Mouse (Mus musculus): Measurements from ENCODE around the gene Vwa8. TPM values are rescaled to one million over a fixed set of nuclear protein-coding genes. Genes with fewer than 3 reads are reported as not detected.
A peak's percentile ranks its signal among the peaks of the same experiment; 100 is the strongest.

Gene Vwa8
- polyA plus RNA-seq, 1 experiment from 2014 or later, result 8.0 TPM

DNA sequence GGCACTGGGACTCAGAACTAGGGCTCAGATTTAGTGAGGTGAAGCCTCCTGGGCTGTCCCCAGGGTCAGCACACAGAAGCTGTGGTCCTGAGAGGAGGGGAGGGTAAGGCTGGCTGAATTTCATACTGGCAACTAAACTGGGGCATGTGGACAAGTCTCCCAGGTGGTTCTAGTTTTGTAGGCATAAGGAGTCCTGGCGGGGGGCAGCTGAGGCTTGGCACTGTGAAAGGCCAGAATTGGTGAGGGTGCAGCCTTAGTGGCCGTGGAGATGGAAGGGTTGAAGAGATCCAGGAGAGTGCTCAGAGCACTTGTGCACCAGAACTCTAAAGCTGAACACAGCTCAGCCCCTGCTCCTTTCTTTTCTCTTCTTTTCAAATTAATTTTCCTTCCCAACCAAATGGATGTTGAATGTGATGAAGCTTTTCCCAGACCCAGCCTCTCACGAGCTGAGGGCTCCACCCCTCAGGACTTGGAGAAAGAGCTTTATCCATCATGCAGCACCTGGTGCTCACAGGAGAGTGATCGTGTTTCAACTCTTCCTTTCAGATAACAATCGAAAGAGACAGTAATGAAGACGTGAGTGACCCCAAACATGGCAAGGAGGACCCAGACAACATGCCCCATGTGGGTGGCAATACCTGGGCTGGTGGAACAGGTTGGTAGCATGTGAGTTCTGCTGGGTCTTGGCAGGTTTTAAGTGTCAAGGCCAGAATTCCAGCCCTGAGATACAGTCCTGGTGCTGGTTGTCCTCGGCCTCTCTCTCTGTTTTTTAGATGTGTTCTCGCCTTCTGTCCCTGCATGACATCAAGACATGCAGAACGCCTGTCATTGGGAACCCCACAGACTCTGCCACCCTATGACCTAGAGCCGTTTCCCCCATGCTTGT, 307.9 kb downstream of the Vwa8 start:
- peaks cover 3% of the 10 kb centered on the region; the same call in 1 of the 2 replicates for H3K4me1 ChIP-seq (ENCODE audit: control insufficient read depth, insufficient read depth, low read length)
- no peaks in the 10 kb centered on the region for H3K27me3 ChIP-seq (ENCODE audit: control insufficient read depth, insufficient read depth, low read length)
- ATAC-seq (ENCODE audit: low FRiP score, low TSS enrichment) (no peak), DNase-seq (no peak)
- 82% methylated on average over 10 of the region's 10 CpGs for WGBS
- no peak overlapping the region for H3K4me2 ChIP-seq (ENCODE audit: low read length)
- no peak overlapping the region for H3K9ac ChIP-seq (replicated peaks; ENCODE audit: low read length)
- no peaks in the 10 kb centered on the region for H3K9me3 ChIP-seq (ENCODE audit: control insufficient read depth, low read length)
- H3K36me3 ChIP-seq (ENCODE audit: control insufficient read depth, insufficient read depth, low read length), result no peaks in the 10 kb centered on the region
- H3K4me3 ChIP-seq (replicated peaks; ENCODE audit: low read depth, low read length), result no peak overlapping the region
- no peak overlapping the region for H3K27ac ChIP-seq (replicated peaks; ENCODE audit: low read depth, low read length)

DNA sequence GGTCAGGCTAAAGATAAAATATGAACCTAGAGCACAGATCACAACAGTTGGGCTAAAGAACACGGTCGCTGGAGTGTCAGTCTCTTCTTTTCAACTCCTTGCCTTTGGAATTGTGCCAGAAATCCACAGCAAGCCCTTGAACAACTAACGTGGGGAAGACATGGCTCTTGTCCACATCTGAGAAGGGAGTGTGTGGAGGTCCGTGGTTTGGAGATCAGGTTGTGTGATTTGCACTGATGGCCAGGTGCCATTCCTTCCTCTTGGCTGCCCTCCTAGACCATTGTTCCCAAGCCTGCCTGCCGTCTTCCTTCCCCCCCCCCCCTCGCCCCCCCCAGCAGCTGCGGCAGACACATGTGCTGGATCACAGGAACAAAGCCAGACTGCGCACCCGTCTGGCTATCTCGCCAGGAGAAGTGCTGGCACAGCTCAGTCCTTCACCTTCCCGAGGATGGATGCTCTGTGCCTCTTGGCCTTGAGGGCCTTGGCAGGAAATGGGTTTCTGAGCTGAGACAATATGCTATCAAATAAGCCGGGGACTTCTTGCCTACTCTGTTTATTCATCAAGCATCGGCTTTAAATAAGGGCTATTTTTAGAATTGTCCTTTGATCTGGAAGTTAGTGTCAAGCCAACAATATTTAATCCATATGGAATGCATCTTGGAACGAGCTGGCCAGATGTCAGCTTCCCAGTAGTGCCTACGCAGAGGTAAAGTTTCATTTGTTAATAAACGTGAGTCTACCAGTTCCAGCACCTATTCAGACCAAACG, 308.8 kb downstream of the Vwa8 start:
- DNase-seq, result peak; percentile 39
- Histone ChIP-seq H3K4me3 (replicated peaks; ENCODE audit: low read depth, low read length) (no peak overlapping the region), H3K9me3 (ENCODE audit: control insufficient read depth, low read length) (no peaks in the 10 kb centered on the region), H3K9ac (replicated peaks; ENCODE audit: low read length) (no peak overlapping the region), H3K36me3 (ENCODE audit: control insufficient read depth, insufficient read depth, low read length) (no peaks in the 10 kb centered on the region), H3K4me2 (ENCODE audit: low read length) (no peak overlapping the region), H3K27me3 (ENCODE audit: control insufficient read depth, insufficient read depth, low read length) (no peaks in the 10 kb centered on the region), H3K4me1 (ENCODE audit: control insufficient read depth, insufficient read depth, low read length) (peaks cover 3% of the 10 kb centered on the region; the same call in 1 of the 2 replicates), H3K27ac (replicated peaks; ENCODE audit: low read depth, low read length) (no peak overlapping the region)
- no peak; the same call in 1 of the 2 replicates for ATAC-seq (ENCODE audit: low FRiP score, low TSS enrichment)
- 72% methylated on average over 17 of the region's 17 CpGs for WGBS

DNA sequence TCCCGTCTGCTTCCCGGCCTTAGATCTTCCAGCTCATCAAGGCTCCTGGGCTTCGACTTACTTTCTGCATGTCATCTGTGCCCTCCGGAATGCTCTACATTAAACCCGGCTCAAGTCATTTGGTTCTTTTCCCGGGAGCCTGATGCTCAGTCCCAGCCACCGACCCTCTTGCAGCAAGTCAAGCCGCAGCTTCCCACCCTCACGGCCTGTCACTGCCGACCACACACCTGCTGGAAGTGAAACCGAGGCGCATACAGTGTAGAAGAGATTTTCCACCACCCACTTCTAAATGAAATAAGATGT, 309.3 kb downstream of the Vwa8 start:
- Histone ChIP-seq H3K9ac (replicated peaks; ENCODE audit: low read length) (no peak overlapping the region), H3K4me2 (ENCODE audit: low read length) (no peak overlapping the region), H3K4me3 (replicated peaks; ENCODE audit: low read depth, low read length) (no peak overlapping the region), H3K4me1 (ENCODE audit: control insufficient read depth, insufficient read depth, low read length) (peaks cover 3% of the 10 kb centered on the region; the same call in 1 of the 2 replicates), H3K27me3 (ENCODE audit: control insufficient read depth, insufficient read depth, low read length) (no peaks in the 10 kb centered on the region), H3K27ac (replicated peaks; ENCODE audit: low read depth, low read length) (no peak overlapping the region), H3K9me3 (ENCODE audit: control insufficient read depth, low read length) (no peaks in the 10 kb centered on the region), H3K36me3 (ENCODE audit: control insufficient read depth, insufficient read depth, low read length) (no peaks in the 10 kb centered on the region)
- ATAC-seq (ENCODE audit: low FRiP score, low TSS enrichment), result no peak
- DNase-seq, result no peak
- 94% methylated on average over 12 of the region's 12 CpGs for WGBS

DNA sequence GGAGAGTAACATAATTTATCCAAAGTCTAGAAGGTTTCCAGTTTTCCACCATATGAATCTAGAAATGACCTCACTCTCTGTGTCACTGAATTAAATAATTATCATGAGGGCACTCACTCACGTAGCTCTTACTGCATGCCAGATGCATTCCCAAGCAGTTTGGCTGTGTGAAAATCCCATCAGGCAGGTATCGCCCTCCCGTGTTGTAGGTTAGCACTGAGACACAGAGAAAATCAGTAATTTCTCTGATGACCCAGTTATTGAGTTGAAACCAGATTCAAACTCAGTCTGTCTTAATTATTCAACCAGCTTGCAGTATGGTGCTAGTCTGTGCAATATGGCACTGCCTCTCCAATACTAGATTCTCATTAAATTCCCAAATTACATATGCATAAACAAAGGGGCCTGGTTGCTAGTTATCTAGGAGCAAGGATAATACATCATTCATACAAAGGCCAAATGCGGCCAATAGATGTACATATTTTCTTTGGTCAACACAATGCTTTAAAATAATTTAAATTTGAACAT, 309.9 kb downstream of the Vwa8 start:
- Histone ChIP-seq H3K9me3 (ENCODE audit: control insufficient read depth, low read length) (no peaks in the 10 kb centered on the region), H3K9ac (replicated peaks; ENCODE audit: low read length) (no peak overlapping the region), H3K27me3 (ENCODE audit: control insufficient read depth, insufficient read depth, low read length) (no peaks in the 10 kb centered on the region), H3K4me1 (ENCODE audit: control insufficient read depth, insufficient read depth, low read length) (peaks cover 3% of the 10 kb centered on the region; the same call in 1 of the 2 replicates), H3K4me3 (replicated peaks; ENCODE audit: low read depth, low read length) (no peak overlapping the region), H3K27ac (replicated peaks; ENCODE audit: low read depth, low read length) (no peak overlapping the region), H3K36me3 (ENCODE audit: control insufficient read depth, insufficient read depth, low read length) (no peaks in the 10 kb centered on the region), H3K4me2 (ENCODE audit: low read length) (no peak overlapping the region)
- no peak for DNase-seq
- no peak for ATAC-seq (ENCODE audit: low FRiP score, low TSS enrichment)
- WGBS, result 82% methylated on average over 4 of the region's 4 CpGs

DNA sequence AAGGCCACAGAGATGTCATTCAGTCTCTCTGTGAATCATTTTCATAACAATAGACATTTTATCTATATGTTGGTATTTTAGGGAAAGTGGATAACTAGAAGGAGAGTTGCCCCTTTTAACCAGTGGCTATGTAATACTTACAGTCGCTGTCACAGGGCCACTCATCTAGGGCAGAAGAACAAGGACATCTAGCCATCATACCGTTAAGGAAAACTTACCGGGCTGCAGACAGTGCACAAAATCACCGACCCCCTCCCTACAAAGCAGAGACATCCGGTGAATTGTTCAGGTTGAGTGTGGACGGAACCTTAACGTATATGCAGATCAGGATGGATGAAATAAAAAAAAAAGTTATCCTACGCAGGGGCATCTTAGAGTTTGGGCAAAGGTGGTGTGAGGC, 310.6 kb downstream of the Vwa8 start:
- H3K27ac ChIP-seq (replicated peaks; ENCODE audit: low read depth, low read length), result no peak overlapping the region
- H3K4me1 ChIP-seq (ENCODE audit: control insufficient read depth, insufficient read depth, low read length), result peaks cover 3% of the 10 kb centered on the region; the same call in 1 of the 2 replicates
- H3K36me3 ChIP-seq (ENCODE audit: control insufficient read depth, insufficient read depth, low read length), result no peaks in the 10 kb centered on the region
- H3K9me3 ChIP-seq (ENCODE audit: control insufficient read depth, low read length), result no peaks in the 10 kb centered on the region
- no peak for ATAC-seq (ENCODE audit: low FRiP score, low TSS enrichment)
- DNase-seq, result no peak
- H3K9ac ChIP-seq (replicated peaks; ENCODE audit: low read length), result no peak overlapping the region
- no peak overlapping the region for H3K4me2 ChIP-seq (ENCODE audit: low read length)
- no peak overlapping the region for H3K4me3 ChIP-seq (replicated peaks; ENCODE audit: low read depth, low read length)
- no peaks in the 10 kb centered on the region for H3K27me3 ChIP-seq (ENCODE audit: control insufficient read depth, insufficient read depth, low read length)
- WGBS, result 93% methylated on average over 8 of the region's 8 CpGs

DNA sequence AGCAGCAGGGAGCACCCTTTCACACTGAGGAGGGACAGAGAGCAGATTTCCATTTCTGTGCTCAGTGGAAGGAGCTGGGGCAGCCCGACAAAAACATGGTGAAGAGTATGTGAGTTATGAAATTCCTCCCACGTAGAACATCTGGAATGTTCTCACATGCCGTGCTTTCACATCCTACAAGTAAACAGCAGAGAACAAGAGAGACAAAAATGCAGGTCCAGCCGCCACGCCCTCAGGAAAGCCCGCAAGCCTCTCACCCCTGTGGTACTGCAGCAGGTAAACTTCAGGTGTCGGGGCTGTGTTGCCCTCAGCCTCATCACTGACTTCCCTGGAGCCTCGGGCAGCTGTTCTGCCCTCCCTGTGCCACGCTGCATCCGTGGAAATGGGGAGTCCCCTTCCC, 311.6 kb downstream of the Vwa8 start:
- no peak overlapping the region for H3K4me3 ChIP-seq (replicated peaks; ENCODE audit: low read depth, low read length)
- no peaks in the 10 kb centered on the region for H3K27me3 ChIP-seq (ENCODE audit: control insufficient read depth, insufficient read depth, low read length)
- H3K27ac ChIP-seq (replicated peaks; ENCODE audit: low read depth, low read length), result no peak overlapping the region
- H3K9me3 ChIP-seq (ENCODE audit: control insufficient read depth, low read length), result no peaks in the 10 kb centered on the region
- H3K4me2 ChIP-seq (ENCODE audit: low read length), result no peak overlapping the region
- no peak overlapping the region for H3K9ac ChIP-seq (replicated peaks; ENCODE audit: low read length)
- 86% methylated on average over 10 of the region's 10 CpGs for WGBS
- no peak for ATAC-seq (ENCODE audit: low FRiP score, low TSS enrichment)
- no peak for DNase-seq
- peaks cover 3% of the 10 kb centered on the region; the same call in 1 of the 2 replicates for H3K4me1 ChIP-seq (ENCODE audit: control insufficient read depth, insufficient read depth, low read length)
- no peaks in the 10 kb centered on the region for H3K36me3 ChIP-seq (ENCODE audit: control insufficient read depth, insufficient read depth, low read length)

DNA sequence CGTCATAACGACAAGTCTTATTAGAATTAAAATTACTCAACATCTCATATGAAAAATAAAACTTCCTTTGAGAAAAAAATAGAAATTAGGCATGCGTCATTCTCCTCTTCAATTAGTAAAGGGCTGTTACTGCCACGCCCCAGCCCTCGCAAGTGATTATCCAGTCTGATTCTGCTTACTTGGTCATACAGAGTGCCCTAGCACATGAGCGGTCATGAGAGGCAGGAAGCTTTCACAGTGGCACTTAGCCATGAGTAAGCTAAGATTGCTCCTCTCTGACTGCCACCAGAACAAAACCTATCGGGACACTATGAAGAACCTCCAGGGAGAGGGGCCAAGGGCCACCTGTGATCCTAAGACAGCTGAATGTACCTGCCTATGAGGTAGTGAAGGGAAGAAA, 312.1 kb downstream of the Vwa8 start:
- Histone ChIP-seq H3K4me2 (ENCODE audit: low read length) (no peak overlapping the region), H3K9me3 (ENCODE audit: control insufficient read depth, low read length) (no peaks in the 10 kb centered on the region), H3K4me3 (replicated peaks; ENCODE audit: low read depth, low read length) (no peak overlapping the region), H3K9ac (replicated peaks; ENCODE audit: low read length) (no peak overlapping the region), H3K4me1 (ENCODE audit: control insufficient read depth, insufficient read depth, low read length) (peaks cover 3% of the 10 kb centered on the region; the same call in 1 of the 2 replicates), H3K27me3 (ENCODE audit: control insufficient read depth, insufficient read depth, low read length) (no peaks in the 10 kb centered on the region), H3K27ac (replicated peaks; ENCODE audit: low read depth, low read length) (no peak overlapping the region), H3K36me3 (ENCODE audit: control insufficient read depth, insufficient read depth, low read length) (no peaks in the 10 kb centered on the region)
- ATAC-seq (ENCODE audit: low FRiP score, low TSS enrichment) (no peak), DNase-seq (no peak)
- 87% methylated on average over 7 of the region's 7 CpGs for WGBS

DNA sequence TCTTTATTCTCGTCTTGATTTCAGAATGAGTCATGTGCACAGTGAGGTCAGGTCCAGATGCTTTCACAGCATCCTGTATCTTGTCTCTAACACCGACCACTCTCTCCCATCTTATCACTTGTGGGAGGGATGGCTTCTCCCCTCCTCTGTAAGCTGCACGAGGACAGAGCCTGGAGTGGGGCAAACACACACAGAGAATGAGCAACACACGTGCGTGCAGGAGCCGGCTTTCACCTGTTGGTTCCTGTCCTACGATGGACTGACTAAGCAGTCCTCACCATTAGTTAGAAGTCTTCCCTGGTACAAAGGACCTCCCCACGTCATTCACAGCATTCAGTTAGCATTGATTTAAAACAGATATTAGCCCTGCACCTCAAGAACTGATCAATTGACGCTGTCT, 312.9 kb downstream of the Vwa8 start:
- no peak for ATAC-seq (ENCODE audit: low FRiP score, low TSS enrichment)
- DNase-seq, result no peak
- Histone ChIP-seq H3K27ac (replicated peaks; ENCODE audit: low read depth, low read length) (no peak overlapping the region), H3K9me3 (ENCODE audit: control insufficient read depth, low read length) (no peaks in the 10 kb centered on the region), H3K36me3 (ENCODE audit: control insufficient read depth, insufficient read depth, low read length) (no peaks in the 10 kb centered on the region), H3K4me2 (ENCODE audit: low read length) (no peak overlapping the region), H3K4me3 (replicated peaks; ENCODE audit: low read depth, low read length) (no peak overlapping the region), H3K27me3 (ENCODE audit: control insufficient read depth, insufficient read depth, low read length) (no peaks in the 10 kb centered on the region), H3K9ac (replicated peaks; ENCODE audit: low read length) (no peak overlapping the region), H3K4me1 (ENCODE audit: control insufficient read depth, insufficient read depth, low read length) (peaks cover 3% of the 10 kb centered on the region; the same call in 1 of the 2 replicates)
- WGBS, result 89% methylated on average over 9 of the region's 9 CpGs

Measured in midbrain, embryonic 14.5 days (tissue).